34 mouse cellular contexts compared by ENCODE assay signal in genomic region chr12:111192777-111193176, GRCm38 (mm10). TPM values are rescaled to one million over a fixed set of nuclear protein-coding genes. Genes with fewer than 3 reads are reported as not detected.
DNase-seq lines count a peak whose midpoint lies in the region; ATAC-seq and TF ChIP-seq lines count a peak whose summit lies in the region.
"Had no signal": no experiment of that assay in that cellular context is flagged by ENCODE, and none has a peak within 500 bp of the region (broad histone marks: within the 10 kb centered on the region; RNA-seq: fewer than 3 reads in every experiment).

No protein-coding gene starts in this region.

- H3K27me3 ChIP-seq in liver, postnatal 0 days (ENCODE audit: insufficient read depth, low read length) = no peaks in the 10 kb centered on the region
- H3K27me3 ChIP-seq in megakaryocyte, embryonic 14.5 days (replicated peaks) = no peaks in the 10 kb centered on the region
- H3K27me3 ChIP-seq: embryonic facial prominence, embryonic 12.5 days; hindbrain, embryonic 13.5 days; limb, embryonic 12.5 days; liver, embryonic 12.5 days; lung, embryonic 15.5 days; neural tube, embryonic 15.5 days had no signal

- H3K4me1 ChIP-seq in liver, postnatal 0 days (ENCODE audit: insufficient read depth) = peaks cover 6% of the 10 kb centered on the region; the same call in 1 of the 2 replicates
- H3K4me1 ChIP-seq in megakaryocyte, embryonic 14.5 days = peaks cover 94% of the 10 kb centered on the region

- no peak for TF ChIP-seq EP300 in liver, postnatal 0 days (IDR thresholded peaks at IDR 0.05; ENCODE audit: low read depth)

- WGBS in liver, postnatal 0 days (ENCODE audit: insufficient replicate concordance) = 63% methylated on average over 6 of the region's 6 CpGs

- peak overlapping the region; percentile 52; the same call in 1 of the 2 replicates for H3K27ac ChIP-seq in liver, postnatal 0 days (ENCODE audit: low read depth)
- H3K27ac ChIP-seq: embryonic facial prominence, embryonic 12.5 days; limb, embryonic 12.5 days; liver, embryonic 12.5 days; lung, embryonic 15.5 days; neural tube, embryonic 15.5 days had no signal

- DNase-seq in liver, postnatal 0 days = no peak
- DNase-seq in liver = no peak
- DNase-seq in 416B (ENCODE audit: low read depth) = peak; percentile 86
- DNase-seq in c-Kit-positive CD71-negative TER-119-negative erythroid progenitor cells, embryonic 14.5 days (ENCODE audit: low read depth) = peak; percentile 24
- no peak for DNase-seq in right cerebral cortex, postnatal 36 days (ENCODE audit: low spot score in 2 of 2)
- no peak for DNase-seq in heart, postnatal 36 days
- DNase-seq: B cell, adult 2 months; embryo, embryonic 11 days; forebrain, postnatal 0 days; kidney, adult 9 months; kidney, postnatal 10 days; midbrain, embryonic 14.5 days; right cerebral cortex, postnatal 25 days; spleen, adult 18-20 months; thymus, postnatal 14 days had no signal

- no peak overlapping the region for H3K4me2 ChIP-seq in liver, postnatal 0 days (ENCODE audit: low read depth, low read length)
- H3K4me2 ChIP-seq: embryonic facial prominence, embryonic 12.5 days; hindbrain, embryonic 13.5 days; limb, embryonic 12.5 days; liver, embryonic 12.5 days; lung, embryonic 15.5 days had no signal

- TF ChIP-seq CTCF in liver, postnatal 0 days (IDR thresholded peaks at IDR 0.05; ENCODE audit: low read depth) = no peak

- no peaks in the 10 kb centered on the region for H3K9me3 ChIP-seq in liver, postnatal 0 days (ENCODE audit: low read length)
- no peaks in the 10 kb centered on the region for H3K9me3 ChIP-seq in megakaryocyte, embryonic 14.5 days
- H3K9me3 ChIP-seq: embryonic facial prominence, embryonic 12.5 days; forebrain, embryonic 10.5 days; hindbrain, embryonic 13.5 days; limb, embryonic 12.5 days; liver, embryonic 12.5 days; lung, embryonic 15.5 days; neural tube, embryonic 15.5 days had no signal

- intact Hi-C loops in heart, postnatal 36 days (cut with DNase I) = no loop called here

- H3K4me3 ChIP-seq in liver, postnatal 0 days (ENCODE audit: low read depth, low read length) = no peak overlapping the region
- peak overlapping the region; percentile 62 for H3K4me3 ChIP-seq in megakaryocyte, embryonic 14.5 days (replicated peaks)
- H3K4me3 ChIP-seq: embryonic facial prominence, embryonic 12.5 days; forebrain, embryonic 10.5 days; hindbrain, embryonic 13.5 days; limb, embryonic 12.5 days; liver, embryonic 12.5 days; lung, embryonic 15.5 days; neural tube, embryonic 15.5 days had no signal

- peak; percentile 48; the same call in 1 of the 2 replicates for ATAC-seq in liver, postnatal 0 days
- ATAC-seq: forebrain, postnatal 0 days; intestine, embryonic 16.5 days; liver, embryonic 12.5 days had no signal

- H3K36me3 ChIP-seq in liver, postnatal 0 days (replicated peaks; ENCODE audit: insufficient read depth, low read length) = no peaks in the 10 kb centered on the region
- H3K36me3 ChIP-seq in megakaryocyte, embryonic 14.5 days (replicated peaks; ENCODE audit: low read length) = peaks cover 48% of the 10 kb centered on the region
- H3K36me3 ChIP-seq: embryonic facial prominence, embryonic 12.5 days; hindbrain, embryonic 13.5 days; liver, embryonic 12.5 days; lung, embryonic 15.5 days; neural tube, embryonic 15.5 days had no signal

- H3K9ac ChIP-seq in liver, postnatal 0 days (replicated peaks) = no peak overlapping the region
- H3K9ac ChIP-seq: embryonic facial prominence, embryonic 12.5 days; forebrain, postnatal 0 days; liver, embryonic 12.5 days; lung, embryonic 15.5 days; neural tube, embryonic 15.5 days had no signal

RNA-seq across cellular contexts. Expression of gene 4930595D18Rik, which starts 8.5 kb away (rescaled TPM):
- not detected in 2 replicates for polyA plus RNA-seq in liver, postnatal 0 days (2015; fragmentation: Nextera tagmentation; extraction: Ambion mirVana)
- not detected in 2 replicates for polyA plus RNA-seq in megakaryocyte, embryonic 14.5 days (2012; ENCODE audit: insufficient read depth, low replicate concordance)
- not detected for total RNA-seq in heart, postnatal 36 days (2021)
- total RNA-seq: adrenal gland, adult 18-20 months; adrenal gland, postnatal 4 days; gastrocnemius, adult 8-10 months; heart, postnatal 25 days; layer of hippocampus, postnatal 10 days; left cerebral cortex, adult 18-20 months; left cerebral cortex, postnatal 14 days had no signal
- polyA plus RNA-seq: embryonic facial prominence, embryonic 12.5 days; forebrain, embryonic 10.5 days; forebrain, postnatal 0 days; heart, embryonic 14.5 days; intestine, embryonic 16.5 days; large intestine, adult 2 months; limb, embryonic 12.5 days; liver, embryonic 12.5 days; lung, embryonic 15.5 days; midbrain, embryonic 14.5 days; neural tube, embryonic 15.5 days; stomach, embryonic 16.5 days had no signal

RNA-seq across cellular contexts. Expression of gene Traf3, which starts 26.6 kb away (rescaled TPM):
- polyA plus RNA-seq in liver, postnatal 0 days (2015; fragmentation: Nextera tagmentation; extraction: Ambion mirVana) = 1.9 and 2.5 TPM in 2 replicates
- 5.1 and 13.4 TPM in 2 replicates for polyA plus RNA-seq in megakaryocyte, embryonic 14.5 days (2012; ENCODE audit: insufficient read depth, low replicate concordance)
- 10 to 100 TPM; 12.0 to 12.6 TPM for total RNA-seq in heart, postnatal 36 days (2021)

Comparison
In these comparisons a context has a peak if more than half of its experiments do, and no peak if none do; other contexts are left out.
1. DNase-seq: peak in 416B (single experiment) and c-Kit-positive CD71-negative TER-119-negative erythroid progenitor cells, embryonic 14.5 days (single experiment); none in liver, postnatal 0 days (single experiment), liver (single experiment), right cerebral cortex, postnatal 36 days (0 of 2) and heart, postnatal 36 days (0 of 2).